Mouse (Mus musculus) heart, postnatal 4 days (tissue): ENCODE measurements around the gene Rusc2. TPM values are rescaled to one million over a fixed set of nuclear protein-coding genes. Genes with fewer than 3 reads are reported as not detected.

Experiments used
- DNase-seq: peaks from one replicate; pipeline ENCODE4 v3.0.0; 2021
- total RNA-seq, 2 experiments: library from RNA; stranded (reverse); gene quantifications; 2 replicates each; pipeline ENCODE4 v1.2.3; 2021

Rusc2 gene
- total RNA-seq, 2 experiments from 2014 or later, result 39.5 to 41.2 TPM

DNA sequence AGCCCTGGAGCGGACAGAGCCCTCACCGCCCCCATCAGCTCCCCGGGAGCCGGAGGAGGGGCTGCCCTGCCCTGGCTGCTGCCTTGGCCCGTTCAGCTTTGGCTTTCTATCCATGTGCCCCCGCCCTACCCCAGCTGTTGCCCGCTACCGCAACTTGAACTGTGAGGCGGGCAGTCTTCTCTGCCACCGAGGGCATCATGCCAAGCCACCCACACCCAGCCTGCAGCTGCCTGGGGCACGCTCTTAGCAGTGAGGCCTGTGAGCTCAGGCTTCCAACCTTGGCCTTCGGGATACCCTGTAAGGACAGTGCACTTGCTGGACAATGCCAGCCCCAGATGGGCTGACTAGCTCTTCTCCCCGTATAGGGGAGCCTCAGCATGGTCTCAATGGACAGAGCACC is 65.5 kb downstream of the Rusc2 start:
- DNase-seq, result no peak

DNA sequence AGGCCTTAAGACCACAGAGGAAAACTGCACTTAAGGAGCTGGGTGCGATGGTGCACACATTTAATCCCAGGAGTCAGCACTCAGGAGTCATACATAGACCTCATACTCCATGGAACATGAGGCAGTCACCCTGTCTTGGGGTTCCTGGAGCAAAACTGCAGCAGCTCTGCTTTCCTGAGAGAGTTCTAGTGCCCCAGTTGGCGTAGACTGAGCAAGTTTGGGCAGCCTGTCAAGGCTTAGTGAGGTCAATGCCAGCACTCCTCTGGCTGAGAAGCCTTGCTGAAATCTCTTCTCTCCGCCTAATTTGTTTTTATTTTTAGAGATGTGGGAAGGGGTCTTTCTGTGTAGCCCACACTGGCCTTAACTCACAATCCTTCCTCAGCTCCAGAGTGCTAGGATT is 66.8 kb downstream of the Rusc2 start:
- no peak for DNase-seq

DNA sequence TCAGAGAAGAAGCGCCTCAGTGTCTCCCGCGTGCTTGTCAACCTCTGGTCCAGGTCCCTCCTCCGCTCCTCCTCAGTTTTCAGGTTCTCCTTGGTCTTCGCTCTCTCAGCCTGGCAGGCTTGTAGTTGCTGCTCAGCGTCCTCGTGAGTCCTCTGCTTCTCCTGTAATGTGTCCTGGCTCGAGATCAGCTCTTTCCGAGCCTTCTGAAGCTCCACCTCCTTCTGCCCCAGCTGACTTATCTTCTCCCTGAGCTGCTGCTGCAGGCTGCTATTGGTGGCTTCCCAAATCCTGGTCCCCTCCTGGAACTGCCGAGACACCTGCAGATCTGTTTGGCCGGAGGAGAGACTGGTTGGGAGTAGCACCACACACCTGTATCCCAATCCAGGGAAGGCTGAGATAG is 70.5 kb downstream of the Rusc2 start:
- DNase-seq, result no peak

DNA sequence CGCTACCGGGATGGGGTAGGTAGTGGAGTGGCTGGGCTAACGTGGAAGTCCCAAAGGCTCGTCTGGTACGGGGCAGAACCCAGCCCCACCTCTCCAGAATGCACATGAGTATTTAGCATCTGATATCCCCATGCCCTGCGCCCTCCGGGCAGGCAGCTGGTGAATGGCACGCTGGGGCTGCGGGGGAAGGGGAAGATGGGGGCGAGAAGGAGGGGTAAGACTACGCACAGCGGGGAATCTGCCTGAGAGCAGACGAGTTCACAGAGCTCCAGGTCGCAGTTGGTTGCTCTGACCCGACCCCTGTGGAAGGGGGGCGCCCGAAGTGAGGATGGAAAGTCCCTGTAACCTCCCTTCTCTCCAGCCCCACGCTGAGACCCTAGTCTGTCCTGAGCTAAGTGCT is 71.6 kb downstream of the Rusc2 start:
- no peak for DNase-seq

DNA sequence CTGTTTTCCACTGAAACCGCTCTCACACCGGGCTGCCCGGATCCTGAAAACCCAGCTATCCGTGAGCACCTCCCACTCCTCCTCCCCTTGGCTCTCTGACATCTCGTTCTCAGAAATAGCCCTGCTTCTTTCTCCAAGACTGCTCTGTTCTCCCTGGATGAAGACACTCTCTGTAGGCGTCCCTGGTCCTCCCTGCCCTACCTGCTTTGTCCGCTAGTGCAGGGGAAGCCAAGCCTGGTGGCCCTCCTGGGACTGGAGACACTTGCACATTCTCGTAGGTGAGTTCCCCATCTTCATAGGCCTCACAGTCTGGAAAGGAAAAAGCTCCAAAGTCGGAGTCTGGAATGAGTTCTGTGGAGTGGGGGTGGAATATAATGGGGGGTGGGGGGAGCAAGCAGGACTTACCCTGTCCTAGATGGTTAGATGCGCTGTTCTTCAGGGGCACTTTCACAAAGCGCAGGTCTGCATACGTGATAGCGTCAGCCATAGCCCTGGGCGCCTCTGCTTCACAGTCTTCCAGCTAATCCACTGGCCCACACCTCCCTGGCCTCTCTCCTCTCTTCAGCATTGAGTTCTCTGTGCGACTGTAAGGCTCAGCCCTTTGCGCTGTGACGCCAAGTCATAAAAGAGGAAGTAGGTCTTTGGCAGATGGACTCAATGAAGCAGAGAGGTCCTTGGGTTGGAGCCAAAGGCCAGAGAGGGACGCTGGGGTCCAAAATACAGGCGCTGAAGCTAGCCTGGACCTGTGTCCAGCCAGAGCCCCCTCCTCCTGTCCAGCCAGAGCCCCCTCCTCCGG is 72.5 kb downstream of the Rusc2 start, which contains the start of gene Cd72:
TSS of gene Cd72 (minus strand) at position 588 of the 796 bp plus-strand sequence.
- no peak for DNase-seq

DNA sequence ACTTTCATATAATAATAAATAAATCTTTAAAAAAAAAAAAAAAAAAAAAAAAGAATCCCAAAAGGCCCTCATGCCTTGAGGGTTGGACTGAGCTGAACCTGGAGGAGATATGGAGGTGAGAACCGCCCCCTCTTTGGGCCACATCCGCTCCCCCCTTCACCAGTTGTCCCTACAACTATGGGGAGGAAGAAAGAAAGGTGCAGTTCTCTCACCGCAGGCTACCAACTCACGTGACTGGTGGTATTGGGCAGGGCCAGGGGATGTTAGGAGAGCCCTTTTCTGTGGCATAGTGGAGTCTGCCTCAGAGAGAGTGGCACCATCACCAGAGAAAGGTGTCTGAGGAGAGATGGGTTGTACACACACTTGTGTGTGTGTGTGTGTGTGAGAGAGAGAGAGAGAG is 74.7 kb downstream of the Rusc2 start:
- DNase-seq, result no peak

DNA sequence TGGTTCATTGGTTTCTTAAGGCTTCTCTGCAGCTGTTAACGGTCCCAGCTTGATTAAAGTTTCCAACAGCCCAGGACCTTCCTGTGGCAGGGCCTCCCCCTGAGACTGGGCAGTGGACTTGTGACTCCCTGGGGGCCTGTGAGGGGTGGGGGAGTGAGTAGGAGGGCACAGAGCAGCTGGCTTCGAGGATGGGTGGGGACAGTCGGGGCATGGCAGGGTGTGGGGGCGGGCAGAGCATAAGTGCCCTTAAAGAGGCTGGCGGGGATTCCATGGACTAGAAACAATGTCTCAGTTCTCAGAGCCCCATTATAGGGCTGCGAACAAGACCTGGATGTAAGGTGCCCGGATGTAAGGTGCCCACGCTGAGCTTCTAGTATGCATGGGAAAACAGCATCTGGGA is 75.3 kb downstream of the Rusc2 start:
- DNase-seq, result no peak

DNA sequence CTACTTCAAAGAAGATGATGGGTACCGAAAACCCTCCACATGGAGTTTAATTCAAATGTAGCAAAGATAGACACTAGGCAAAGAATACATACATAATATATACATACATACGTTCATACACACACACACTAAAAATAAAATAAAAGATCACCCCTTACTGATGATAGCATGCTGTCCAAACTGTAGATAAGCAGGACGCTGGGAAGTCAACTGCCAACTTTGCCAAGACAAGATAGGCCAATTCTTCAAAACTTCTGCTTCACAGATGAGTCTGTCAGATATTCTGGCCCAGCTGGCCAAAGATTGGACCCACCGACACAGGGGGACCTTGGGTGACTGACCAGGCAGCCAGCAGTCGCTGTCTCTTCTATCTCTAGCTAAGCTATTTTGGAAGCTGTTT is 81.3 kb downstream of the Rusc2 start:
- DNase-seq, result no peak

DNA sequence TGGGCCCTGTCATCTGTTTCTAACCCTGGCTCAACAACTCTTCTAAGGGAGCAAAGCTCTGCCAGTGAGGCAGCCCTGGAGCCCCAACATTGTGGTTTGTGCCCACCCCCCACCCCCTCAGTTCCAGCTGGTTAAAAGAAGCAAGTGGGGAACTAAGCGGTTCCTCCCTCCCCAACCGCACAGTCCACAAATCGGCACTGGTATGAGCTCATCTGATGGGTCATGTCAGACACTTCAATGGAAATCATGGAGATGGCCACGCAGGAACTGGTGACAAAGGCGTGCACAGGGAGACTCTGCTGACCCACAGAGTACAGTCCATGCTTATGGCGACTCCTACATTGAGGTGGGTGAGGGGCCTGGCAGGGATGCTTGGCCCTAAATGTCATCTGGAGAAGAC is 84.2 kb downstream of the Rusc2 start:
- no peak for DNase-seq

DNA sequence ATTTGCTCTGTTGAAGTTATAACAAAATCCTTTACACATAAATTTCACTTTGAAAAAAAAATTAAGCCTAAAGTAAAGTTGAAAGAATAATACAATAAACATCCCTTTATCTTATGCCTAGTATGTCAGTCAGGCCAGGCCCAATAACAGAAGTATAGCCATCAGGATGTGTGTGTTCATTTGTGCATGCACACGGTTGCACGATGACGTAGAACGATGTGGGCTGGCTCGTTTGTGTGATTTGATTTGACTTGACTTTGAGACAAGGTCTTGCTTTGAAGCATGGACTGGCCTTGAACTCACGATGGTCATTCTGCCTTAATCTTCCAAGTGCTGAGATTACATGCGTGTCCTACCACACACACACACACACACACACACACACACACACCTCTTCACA is 85.1 kb downstream of the Rusc2 start:
- no peak for DNase-seq

DNA sequence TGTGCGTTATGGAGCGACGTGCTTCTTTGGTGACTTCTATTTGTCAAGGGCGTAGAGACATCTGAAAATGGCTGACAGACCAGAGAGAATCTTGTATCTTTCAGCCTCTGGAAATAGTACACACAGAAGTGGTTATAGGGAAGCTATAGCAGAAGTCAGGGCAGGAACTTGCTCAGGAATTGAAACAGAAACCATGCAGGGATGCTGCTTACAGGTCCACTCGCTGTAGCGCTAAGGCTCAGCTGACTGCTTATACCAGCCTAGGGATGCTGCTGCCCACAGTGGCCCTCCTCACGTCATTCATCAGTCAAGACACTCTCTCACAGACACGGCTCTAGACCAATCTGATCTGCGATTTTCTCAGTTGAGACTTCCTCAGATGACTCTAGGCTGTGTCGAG is 88.5 kb downstream of the Rusc2 start:
- no peak for DNase-seq

DNA sequence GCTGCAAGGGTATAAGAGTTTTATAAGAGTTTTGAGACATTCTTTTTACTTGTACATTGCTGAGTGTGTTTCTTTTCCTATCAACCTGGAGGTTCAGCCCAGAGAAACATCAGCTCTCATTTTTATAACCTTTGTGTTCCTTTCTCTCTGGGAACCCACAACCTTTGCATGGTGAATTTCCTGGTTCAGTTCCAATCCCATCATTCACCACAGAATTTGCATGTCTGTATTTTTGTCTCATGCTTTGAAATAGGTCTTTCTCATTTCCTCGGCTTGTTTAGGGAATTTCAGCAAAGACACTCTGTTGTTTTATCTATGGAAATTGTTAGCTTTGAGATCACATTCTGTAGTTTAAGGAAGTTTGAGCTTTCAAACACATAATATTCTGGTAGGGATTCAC is 91.9 kb downstream of the Rusc2 start:
- no peak for DNase-seq

DNA sequence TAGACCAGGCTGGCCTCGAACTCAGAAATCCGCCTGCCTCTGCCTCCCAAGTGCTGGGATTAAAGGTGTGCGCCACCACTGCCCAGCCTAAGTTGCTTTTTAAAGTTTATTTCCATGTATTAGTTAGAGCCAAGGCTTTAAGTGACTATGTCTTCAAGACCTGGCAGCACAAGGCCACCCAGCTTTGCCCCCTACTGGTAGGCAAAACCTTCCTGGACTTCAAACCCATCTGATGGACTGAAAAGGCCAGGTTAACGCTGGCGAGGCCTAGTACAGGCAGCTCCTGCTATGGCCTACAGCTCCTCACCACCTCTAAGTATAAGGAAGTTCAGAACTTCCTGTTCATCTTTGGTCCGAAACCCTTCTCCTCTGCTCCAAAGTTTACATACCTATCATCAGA is 94.8 kb downstream of the Rusc2 start:
- no peak for DNase-seq

Other genes with a start within 250 kb of the Rusc2 start
- under 1 TPM; 0.05 to 0.14 TPM for gene Atp8b5, start 114.8 kb upstream of the Rusc2 start, total RNA-seq
- gene Fam166b, start 47.2 kb downstream of the Rusc2 start, total RNA-seq, result not detected
- 10 to 100 TPM; 41.2 to 45.4 TPM for gene Tesk1, start 60.0 kb downstream of the Rusc2 start, total RNA-seq
- under 1 TPM; 0.56 to 0.69 TPM for gene Cd72, start 72.6 kb downstream of the Rusc2 start, total RNA-seq
- not detected for gene Sit1, start 101.8 kb downstream of the Rusc2 start, total RNA-seq
- 10 to 100 TPM; 33.3 to 36.9 TPM for gene Ccdc107, start 110.9 kb downstream of the Rusc2 start, total RNA-seq
- 10 to 100 TPM; 14.0 to 15.7 TPM for gene Arhgef39, start 117.7 kb downstream of the Rusc2 start, total RNA-seq
- under 1 TPM; 0.74 to 0.97 TPM for gene Car9, start 125.0 kb downstream of the Rusc2 start, total RNA-seq
- 100 to 1,000 TPM; 104 to 136 TPM for gene Tpm2, start 141.8 kb downstream of the Rusc2 start, total RNA-seq
- gene Creb3, start 180.4 kb downstream of the Rusc2 start, total RNA-seq, result 10 to 100 TPM; 53.2 to 53.4 TPM
- 100 to 1,000 TPM; 184 to 187 TPM for gene Tln1, start 180.7 kb downstream of the Rusc2 start, total RNA-seq
- gene Rgp1, start 196.7 kb downstream of the Rusc2 start, total RNA-seq, result 10 to 100 TPM; 38.6 to 39.1 TPM
- gene Gba2, start 196.9 kb downstream of the Rusc2 start, total RNA-seq, result 10 to 100 TPM; 17.7 to 17.8 TPM
- under 1 TPM in 1 of 2 experiments, not detected in 1; 0.52 TPM for gene Msmp, start 202.5 kb downstream of the Rusc2 start, total RNA-seq
- 10 to 100 TPM; 35.1 to 35.8 TPM for gene Npr2, start 250.0 kb downstream of the Rusc2 start, total RNA-seq